Mouse (Mus musculus) ES-E14 (cell line): ENCODE results near the gene Gm14862. TPM values are rescaled to one million over a fixed set of nuclear protein-coding genes. Genes with fewer than 3 reads are reported as not detected.

ENCODE experiments used
- DNase-seq: peaks from one replicate; pipeline ENCODE4 v3.0.0-alpha.2; 2013; ENCODE audit warnings: low read depth, low spot score
- H3K27ac ChIP-seq: 2 replicates; pipeline ENCODE4 v1.5.1; 2012; ENCODE audit warnings: low read depth, mild to moderate bottlenecking, low read length, moderate library complexity, mixed read lengths; ENCODE audit not compliant: poor library complexity, insufficient read depth, severe bottlenecking
- H3K36me3 ChIP-seq: 2 replicates; pipeline ENCODE4 v1.6.1; 2012; ENCODE audit warnings: mild to moderate bottlenecking, low read length, moderate library complexity, mixed read lengths; ENCODE audit not compliant: control insufficient read depth, poor library complexity, insufficient read depth, severe bottlenecking
- H3K4me1 ChIP-seq, 2 experiments: fragments of 150-350 bp in 1 of 2; sonication (generic) in 1 of 2; 2 replicates each; pipeline ENCODE4 v1.6.1; 2012; ENCODE audit warnings: low read length in 2 of 2, mild to moderate bottlenecking in 1 of 2, mixed read lengths in 1 of 2; ENCODE audit not compliant: control insufficient read depth in 2 of 2, insufficient read depth in 2 of 2, poor library complexity in 1 of 2
- H3K4me3 ChIP-seq, 2 experiments: fragments of 150-350 bp in 1 of 2; sonication (generic) in 1 of 2; 2 replicates each; pipeline ENCODE4 v1.5.1; 2012; ENCODE audit warnings: low read length in 2 of 2, low read depth in 1 of 2, mild to moderate bottlenecking in 1 of 2, mixed read lengths in 1 of 2; ENCODE audit not compliant: insufficient read depth in 1 of 2, poor library complexity in 1 of 2, severe bottlenecking in 1 of 2
- H3K9ac ChIP-seq: 2 replicates; pipeline ENCODE4 v1.6.1; 2012; ENCODE audit warnings: low read depth, mild to moderate bottlenecking, low read length, mixed read lengths; ENCODE audit not compliant: poor library complexity, insufficient read depth, severe bottlenecking
- H3K9me3 ChIP-seq: fragments of 150-350 bp; sonication (generic); 2 replicates; pipeline ENCODE4 v1.6.1; 2012; ENCODE audit warnings: low read depth, mild to moderate bottlenecking, low read length; ENCODE audit not compliant: control insufficient read depth, insufficient read depth
- CHD2 ChIP-seq: IDR thresholded peaks from 2 replicates; pipeline ENCODE4 v1.6.1; 2014; ENCODE audit warnings: mild to moderate bottlenecking, low read depth, low read length, inconsistent platforms
- HCFC1 ChIP-seq: IDR thresholded peaks from 2 replicates; pipeline ENCODE4 v1.6.1; 2012; ENCODE audit warnings: low read length, inconsistent platforms, borderline replicate concordance; ENCODE audit not compliant: insufficient read depth
- MAFK ChIP-seq: IDR thresholded peaks from 2 replicates; pipeline ENCODE4 v1.6.1; 2014; ENCODE audit warnings: mild to moderate bottlenecking, low read depth, low read length, inconsistent platforms; ENCODE audit not compliant: insufficient read depth
- ZC3H11A ChIP-seq: IDR thresholded peaks from 2 replicates; pipeline ENCODE4 v1.6.1; 2012; ENCODE audit warnings: low read depth, mild to moderate bottlenecking, inconsistent platforms, low read length, borderline replicate concordance
- ZNF384 ChIP-seq: IDR thresholded peaks from 2 replicates; pipeline ENCODE4 v1.6.1; 2012; ENCODE audit warnings: low read depth, low read length, inconsistent platforms
- in situ Hi-C, 2 experiments: fragments of 600-800 bp; cut with MboI; formaldehyde crosslinking; loops; one replicate each; pipeline ENCODE4 v1.15.1; 2025; ENCODE audit warnings: low sequenced_read_pairs in 2 of 2, inconsistent platforms in 1 of 2; ENCODE audit not compliant: unreplicated experiment in 2 of 2
- total RNA-seq: library from RNA; depleted of rRNA; stranded (reverse); fragments of 300-350 nt; gene quantifications from 2 replicates; pipeline ENCODE4 v1.2.3, GENCODE M21; 2012

Gm14862 gene
- total RNA-seq, 1 experiment, result not detected

GRCm38 (mm10) chrX:9271112-9271511 lies 14.4 kb upstream of the Gm14862 start:
- H3K4me1 ChIP-seq, result no peaks in the 10 kb centered on the region
- H3K4me3 ChIP-seq, result no peak overlapping the region
- no peak overlapping the region for H3K9ac ChIP-seq
- H3K27ac ChIP-seq, result no peak overlapping the region
- no peak for DNase-seq
- in situ Hi-C loops, result no loop called here
- no peaks in the 10 kb centered on the region for H3K36me3 ChIP-seq
- TF ChIP-seq MAFK, result no peak
- TF ChIP-seq HCFC1, result no peak
- no peak for TF ChIP-seq CHD2
- TF ChIP-seq ZC3H11A, result no peak
- no peak for TF ChIP-seq ZNF384
- no peaks in the 10 kb centered on the region for H3K9me3 ChIP-seq

- Histone ChIP-seq H3K9me3 (no peaks in the 10 kb centered on the region), H3K4me1 (no peaks in the 10 kb centered on the region), H3K36me3 (no peaks in the 10 kb centered on the region), H3K4me3 (no peak overlapping the region), H3K27ac (no peak overlapping the region), H3K9ac (no peak overlapping the region)
- TF ChIP-seq CHD2 (no peak), ZNF384 (no peak), MAFK (no peak), ZC3H11A (no peak), HCFC1 (no peak)
- in situ Hi-C loops, result no loop called here
- DNase-seq, result no peak
Observed at GRCm38 (mm10) chrX:9259267-9259666, 2.6 kb upstream of the Gm14862 start.

DNA sequence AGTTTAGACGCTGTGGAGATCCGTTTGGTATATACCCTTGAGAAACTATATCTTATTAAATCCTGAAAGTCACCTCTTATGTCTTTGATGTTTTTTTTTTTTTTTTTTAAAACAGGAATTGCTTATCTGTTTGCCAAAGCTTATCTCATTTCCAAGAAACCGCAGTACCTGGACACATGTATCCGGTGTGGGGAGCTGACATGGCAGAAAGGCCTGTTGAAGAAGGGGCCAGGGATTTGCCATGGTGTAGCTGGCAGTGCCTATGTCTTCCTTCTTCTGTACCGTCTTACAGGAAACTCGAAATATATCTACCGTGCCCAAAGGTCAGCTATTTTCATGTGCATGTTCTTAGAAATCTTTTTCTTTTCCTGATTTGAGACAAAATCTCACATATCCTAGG lies 1.1 kb upstream of the Gm14862 start:
- no peak overlapping the region for H3K4me3 ChIP-seq
- H3K9me3 ChIP-seq, result no peaks in the 10 kb centered on the region
- in situ Hi-C loops, result no loop called here
- no peak overlapping the region for H3K9ac ChIP-seq
- no peak overlapping the region for H3K27ac ChIP-seq
- no peak for DNase-seq
- no peaks in the 10 kb centered on the region for H3K4me1 ChIP-seq
- no peaks in the 10 kb centered on the region for H3K36me3 ChIP-seq
- no peak for TF ChIP-seq ZNF384
- TF ChIP-seq HCFC1, result no peak
- no peak for TF ChIP-seq MAFK
- no peak for TF ChIP-seq ZC3H11A
- no peak for TF ChIP-seq CHD2

GRCm38 (mm10) chrX:9254901-9255300 lies 1.8 kb downstream of the Gm14862 start:
- TF ChIP-seq ZNF384 (no peak), CHD2 (no peak), ZC3H11A (no peak), HCFC1 (no peak), MAFK (no peak)
- DNase-seq, result no peak
- Histone ChIP-seq H3K9me3 (no peaks in the 10 kb centered on the region), H3K36me3 (no peaks in the 10 kb centered on the region), H3K4me3 (no peak overlapping the region), H3K9ac (no peak overlapping the region), H3K4me1 (no peaks in the 10 kb centered on the region), H3K27ac (no peak overlapping the region)
- in situ Hi-C loops, result no loop called here

DNA sequence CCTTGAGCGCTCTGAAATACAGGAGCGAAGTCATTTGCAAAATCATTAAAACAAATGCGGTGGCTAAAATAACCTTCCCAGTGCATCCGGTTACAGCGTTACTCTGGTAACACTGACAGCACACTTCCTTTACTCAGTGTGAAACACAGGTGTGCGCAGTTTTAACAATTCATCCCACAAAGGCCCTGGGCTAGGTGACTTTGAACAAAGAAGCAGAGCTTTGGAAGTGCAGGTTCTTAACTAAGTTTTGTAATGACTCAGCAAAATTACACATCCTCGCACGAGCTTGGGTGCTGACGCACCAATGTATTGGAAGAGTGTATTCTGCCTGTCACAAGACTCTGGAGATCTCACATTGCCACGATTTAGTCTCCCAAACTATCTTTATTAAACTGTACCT lies 2.7 kb downstream of the Gm14862 start:
- H3K4me1 ChIP-seq, result no peaks in the 10 kb centered on the region
- TF ChIP-seq MAFK (peak; percentile 90), CHD2 (no peak), ZNF384 (no peak)
- DNase-seq, result no peak
- in situ Hi-C loops, result no loop called here
- no peak overlapping the region for H3K4me3 ChIP-seq
- H3K36me3 ChIP-seq, result no peaks in the 10 kb centered on the region
- no peaks in the 10 kb centered on the region for H3K9me3 ChIP-seq
- no peak overlapping the region for H3K27ac ChIP-seq
- no peak overlapping the region for H3K9ac ChIP-seq
